Mouse (Mus musculus) gastrocnemius, postnatal 10 days (tissue): ENCODE data around the gene Gm3264. TPM values are rescaled to one million over a fixed set of nuclear protein-coding genes. Genes with fewer than 3 reads are reported as not detected.
"Not testable (repeated sequence)": the region's sequence is repeated elsewhere in the genome, so short reads cannot be mapped to it uniquely, and the experiment has no call there.

ENCODE experiments used
- DNase-seq: peaks from one replicate; pipeline ENCODE4 v3.0.0; 2021; ENCODE audit warnings: mixed read lengths
- long read RNA-seq, 2 experiments: library from polyadenylated mRNA; stranded (forward); transcript quantifications; one replicate each; pipeline ENCODE4 v2.0.0; 2021
- total RNA-seq, 2 experiments: library from RNA; stranded (reverse); gene quantifications; 2 replicates each; pipeline ENCODE4 v1.2.3; 2021

The Gm3264 gene
- 1 to 10 TPM; 6.0 to 7.8 TPM for total RNA-seq
- long read RNA-seq, experiment 1, partial matches to known transcripts: 0 of 4 reads
- long read RNA-seq, experiment 1, other reads (novel, unspliced or antisense): 4 of 4 reads
- long read RNA-seq, experiment 2, partial matches to known transcripts: 0 of 4 reads
- long read RNA-seq, experiment 2, other reads (novel, unspliced or antisense): 4 of 4 reads

- peak; percentile 2 for DNase-seq
Observed at GRCm38 (mm10) chr14:4855299-4855980, at the start of gene Gm3264. Gene Gm3264 (plus strand): TSS chr14:4855576.

- peak; percentile 2 for DNase-seq
Observed at GRCm38 (mm10) chr14:4806421-4806820, 49.0 kb upstream of the Gm3264 start.

DNA sequence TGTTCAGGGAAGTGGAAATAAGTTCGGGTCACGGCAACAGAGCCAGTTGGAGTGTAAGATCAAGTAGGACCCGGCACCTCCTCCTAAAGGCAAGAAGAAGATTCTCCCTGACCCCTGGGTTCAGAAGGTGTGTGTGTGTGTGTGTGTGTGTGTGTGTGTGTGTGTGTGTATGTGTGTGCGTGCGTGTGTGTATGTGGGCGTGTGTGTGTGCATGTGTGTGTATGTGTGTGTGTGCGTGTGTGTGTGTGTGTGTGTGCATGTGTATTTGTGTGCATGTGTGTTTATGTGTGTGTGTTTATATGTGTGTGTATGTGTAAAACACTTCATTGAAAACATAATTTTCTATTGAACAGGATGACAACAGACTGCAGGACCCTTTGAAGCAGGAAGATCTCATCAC lies 33.4 kb upstream of the Gm3264 start:
- DNase-seq: peak; percentile 2

DNA sequence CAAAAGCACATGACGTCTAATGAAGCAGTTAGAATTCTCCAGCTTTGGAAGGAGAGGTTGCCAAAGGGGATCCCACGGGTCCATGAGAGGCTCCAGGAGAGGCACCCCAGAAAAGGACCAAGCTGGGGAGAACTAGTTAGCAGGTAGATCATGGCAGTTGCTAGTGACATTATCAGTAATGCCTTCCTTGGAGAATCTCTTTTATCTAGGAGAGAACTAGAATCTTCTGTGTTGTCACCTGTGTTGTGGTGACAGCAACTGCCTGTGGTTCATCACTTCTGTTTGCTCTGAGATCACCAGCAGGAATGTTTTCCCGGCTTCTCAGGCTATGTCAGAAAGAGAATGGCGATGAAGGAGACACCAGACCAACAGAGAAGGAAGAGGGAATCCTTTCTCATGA lies 17.6 kb upstream of the Gm3264 start, which contains the start of gene Gm3269:
TSS of gene Gm3269 (plus strand) at position 301 of the 400 bp plus-strand sequence.
- not testable (repeated sequence) for DNase-seq

GRCm38 (mm10) chr14:4892116-4892515 lies 36.7 kb downstream of the Gm3264 start, which contains the start of gene Gm3278:
Gene Gm3278 (plus strand): TSS chr14:4892416.
- DNase-seq: not testable (repeated sequence)

Other genes with a start within 250 kb of the Gm3264 start
- not detected for gene Gm8159, start 223.2 kb upstream of the Gm3264 start, total RNA-seq
- gene Gm3239, start 191.4 kb upstream of the Gm3264 start, total RNA-seq: not detected
- under 1 TPM in 1 of 2 experiments, not detected in 1; 0.14 TPM for gene Gm7876, start 146.3 kb upstream of the Gm3264 start, total RNA-seq
- gene Gm3252, start 128.8 kb upstream of the Gm3264 start, total RNA-seq: under 1 TPM; 0.50 to 0.54 TPM
- gene Gm9602, start 79.2 kb upstream of the Gm3264 start, total RNA-seq: not detected
- gene Gm3269, start 17.5 kb upstream of the Gm3264 start, total RNA-seq: under 1 TPM in 1 of 2 experiments, not detected in 1; 0.38 TPM
- gene Gm3278, start 36.8 kb downstream of the Gm3264 start, total RNA-seq: not detected
- gene Gm8297, start 128.4 kb downstream of the Gm3264 start, total RNA-seq: not detected
- gene Gm3298, start 160.3 kb downstream of the Gm3264 start, total RNA-seq: not detected
- under 1 TPM; 0.14 to 0.29 TPM for gene 4930555G01Rik, start 195.1 kb downstream of the Gm3264 start, total RNA-seq
- under 1 TPM; 0.47 to 0.54 TPM for gene Gm8281, start 215.5 kb downstream of the Gm3264 start, total RNA-seq